Mouse (Mus musculus): ENCODE results near the gene Rasa2. TPM values are rescaled to one million over a fixed set of nuclear protein-coding genes. Genes with fewer than 3 reads are reported as not detected.
A peak's percentile ranks its signal among the peaks of the same experiment; 100 is the strongest.

The Rasa2 gene
- polyA plus RNA-seq, 1 experiment from 2014 or later: 4.3 TPM

- H3K9ac ChIP-seq: no peak overlapping the region
- no peak overlapping the region for H3K4me3 ChIP-seq
- peaks cover 34% of the 10 kb centered on the region for H3K4me1 ChIP-seq
- no peak for ATAC-seq
- no peak overlapping the region for H3K27ac ChIP-seq
- no peaks in the 10 kb centered on the region for H3K9me3 ChIP-seq (replicated peaks)
- no peaks in the 10 kb centered on the region for H3K36me3 ChIP-seq
- WGBS (ENCODE audit: insufficient replicate concordance): 36% methylated on average over 7 of the region's 7 CpGs
- no peak overlapping the region for H3K4me2 ChIP-seq
- H3K27me3 ChIP-seq (replicated peaks): peaks cover 29% of the 10 kb centered on the region
Observed at GRCm38 (mm10) chr9:96637157-96637548, 5.7 kb upstream of the Rasa2 start.

- no peak for ATAC-seq
- Histone ChIP-seq H3K4me1 (peaks cover 40% of the 10 kb centered on the region), H3K27ac (no peak overlapping the region), H3K4me2 (peak overlapping the region; percentile 28), H3K36me3 (no peaks in the 10 kb centered on the region), H3K9ac (no peak overlapping the region), H3K9me3 (replicated peaks) (no peaks in the 10 kb centered on the region), H3K27me3 (replicated peaks) (peaks cover 34% of the 10 kb centered on the region), H3K4me3 (no peak overlapping the region)
- 11% methylated on average over 9 of the region's 9 CpGs for WGBS (ENCODE audit: insufficient replicate concordance)
Observed at GRCm38 (mm10) chr9:96636423-96637156, 5.2 kb upstream of the Rasa2 start.

GRCm38 (mm10) chr9:96635899-96636298 lies 4.5 kb upstream of the Rasa2 start:
- no peak overlapping the region for H3K27ac ChIP-seq
- WGBS (ENCODE audit: insufficient replicate concordance): 68% methylated on average over 3 of the region's 3 CpGs
- no peak overlapping the region for H3K4me3 ChIP-seq
- H3K9me3 ChIP-seq (replicated peaks): no peaks in the 10 kb centered on the region
- peaks cover 41% of the 10 kb centered on the region for H3K4me1 ChIP-seq
- H3K27me3 ChIP-seq (replicated peaks): peaks cover 34% of the 10 kb centered on the region
- H3K36me3 ChIP-seq: no peaks in the 10 kb centered on the region
- no peak overlapping the region for H3K4me2 ChIP-seq
- no peak overlapping the region for H3K9ac ChIP-seq
- no peak for ATAC-seq

- WGBS (ENCODE audit: insufficient replicate concordance): 66% methylated on average over 6 of the region's 6 CpGs
Observed at GRCm38 (mm10) chr9:96635176-96635575, 3.8 kb upstream of the Rasa2 start.

GRCm38 (mm10) chr9:96633771-96634170 lies 2.4 kb upstream of the Rasa2 start:
- H3K27me3 ChIP-seq (replicated peaks): peaks cover 34% of the 10 kb centered on the region
- no peaks in the 10 kb centered on the region for H3K9me3 ChIP-seq (replicated peaks)
- 55% methylated on average over 2 of the region's 2 CpGs for WGBS (ENCODE audit: insufficient replicate concordance)

More at GRCm38 (mm10) chr9:96635176-96635575, 3.8 kb upstream of the Rasa2 start:
- H3K4me2 ChIP-seq: no peak overlapping the region
- peaks cover 34% of the 10 kb centered on the region for H3K27me3 ChIP-seq (replicated peaks)
- ATAC-seq: no peak
- no peaks in the 10 kb centered on the region for H3K9me3 ChIP-seq (replicated peaks)
- H3K9ac ChIP-seq: no peak overlapping the region
- H3K36me3 ChIP-seq: no peaks in the 10 kb centered on the region
- H3K4me1 ChIP-seq: peaks cover 45% of the 10 kb centered on the region
- H3K4me3 ChIP-seq: no peak overlapping the region
- no peak overlapping the region for H3K27ac ChIP-seq

GRCm38 (mm10) chr9:96632756-96633155 lies 1.3 kb upstream of the Rasa2 start:
- H3K27me3 ChIP-seq (replicated peaks): peaks cover 34% of the 10 kb centered on the region
- ATAC-seq: no peak
- H3K36me3 ChIP-seq: no peaks in the 10 kb centered on the region
- no peaks in the 10 kb centered on the region for H3K9me3 ChIP-seq (replicated peaks)
- H3K4me3 ChIP-seq: no peak overlapping the region
- WGBS (ENCODE audit: insufficient replicate concordance): 52% methylated on average over 7 of the region's 7 CpGs
- no peak overlapping the region for H3K27ac ChIP-seq
- no peak overlapping the region for H3K9ac ChIP-seq
- H3K4me1 ChIP-seq: peaks cover 35% of the 10 kb centered on the region
- H3K4me2 ChIP-seq: no peak overlapping the region

More at GRCm38 (mm10) chr9:96633771-96634170, 2.4 kb upstream of the Rasa2 start:
- no peaks in the 10 kb centered on the region for H3K36me3 ChIP-seq
- no peak for ATAC-seq
- H3K4me3 ChIP-seq: no peak overlapping the region
- H3K9ac ChIP-seq: no peak overlapping the region
- H3K4me1 ChIP-seq: peaks cover 37% of the 10 kb centered on the region
- no peak overlapping the region for H3K4me2 ChIP-seq
- H3K27ac ChIP-seq: no peak overlapping the region

- peaks cover 34% of the 10 kb centered on the region for H3K27me3 ChIP-seq (replicated peaks)
- peak overlapping the region; percentile 90 for H3K4me3 ChIP-seq
- WGBS (ENCODE audit: insufficient replicate concordance): 54% methylated on average over 6 of the region's 6 CpGs
- H3K36me3 ChIP-seq: no peaks in the 10 kb centered on the region
- peaks cover 38% of the 10 kb centered on the region for H3K4me1 ChIP-seq
- 0 out of 2 replicates have a peak overlapping the region, but pooled peaks have one; percentile 57 for H3K9ac ChIP-seq
- H3K4me2 ChIP-seq: peak overlapping the region; percentile 99
- H3K9me3 ChIP-seq (replicated peaks): no peaks in the 10 kb centered on the region
- H3K27ac ChIP-seq: no peak overlapping the region
- ATAC-seq: no peak
Observed at GRCm38 (mm10) chr9:96632073-96632690, 765 bp upstream of the Rasa2 start.

- H3K27me3 ChIP-seq (replicated peaks): peaks cover 34% of the 10 kb centered on the region
- no peaks in the 10 kb centered on the region for H3K9me3 ChIP-seq (replicated peaks)
- peak; percentile 66 for ATAC-seq
- peak overlapping the region; percentile 89 for H3K9ac ChIP-seq
- H3K4me1 ChIP-seq: peaks cover 38% of the 10 kb centered on the region
- peak overlapping the region; percentile 90 for H3K4me3 ChIP-seq
- no peaks in the 10 kb centered on the region for H3K36me3 ChIP-seq
- under 1% methylated on average over 70 of the region's 105 CpGs for WGBS (ENCODE audit: insufficient replicate concordance)
- peak overlapping the region; percentile 99 for H3K4me2 ChIP-seq
- peak overlapping the region; percentile 85 for H3K27ac ChIP-seq
Observed at GRCm38 (mm10) chr9:96630571-96631388, 637 bp downstream of the Rasa2 start.

GRCm38 (mm10) chr9:96629151-96629550 lies 2.3 kb downstream of the Rasa2 start:
- Histone ChIP-seq H3K4me3 (no peak overlapping the region), H3K4me2 (no peak overlapping the region), H3K9me3 (replicated peaks) (no peaks in the 10 kb centered on the region), H3K36me3 (no peaks in the 10 kb centered on the region), H3K27ac (no peak overlapping the region), H3K4me1 (peaks cover 50% of the 10 kb centered on the region), H3K9ac (no peak overlapping the region), H3K27me3 (replicated peaks) (peaks cover 25% of the 10 kb centered on the region)
- 51% methylated on average over 4 of the region's 4 CpGs for WGBS (ENCODE audit: insufficient replicate concordance)
- ATAC-seq: no peak

- Histone ChIP-seq H3K27me3 (replicated peaks) (peaks cover 10% of the 10 kb centered on the region), H3K4me2 (no peak overlapping the region), H3K9ac (no peak overlapping the region), H3K4me1 (peaks cover 52% of the 10 kb centered on the region), H3K9me3 (replicated peaks) (no peaks in the 10 kb centered on the region), H3K4me3 (no peak overlapping the region), H3K27ac (no peak overlapping the region), H3K36me3 (no peaks in the 10 kb centered on the region)
- WGBS (ENCODE audit: insufficient replicate concordance): 14% methylated on average over 5 of the region's 5 CpGs
- no peak for ATAC-seq
Observed at GRCm38 (mm10) chr9:96627557-96628085, 3.8 kb downstream of the Rasa2 start.

- ATAC-seq: no peak
- H3K36me3 ChIP-seq: no peaks in the 10 kb centered on the region
- 53% methylated on average over 1 of the region's 1 CpGs for WGBS (ENCODE audit: insufficient replicate concordance)
Observed at GRCm38 (mm10) chr9:96627042-96627441, 4.4 kb downstream of the Rasa2 start.

More at GRCm38 (mm10) chr9:96627042-96627441, 4.4 kb downstream of the Rasa2 start:
- Histone ChIP-seq H3K4me2 (no peak overlapping the region), H3K9ac (no peak overlapping the region), H3K27me3 (replicated peaks) (peaks cover 4% of the 10 kb centered on the region; the same call in 1 of the 2 replicates), H3K9me3 (replicated peaks) (no peaks in the 10 kb centered on the region), H3K4me1 (peaks cover 48% of the 10 kb centered on the region), H3K4me3 (no peak overlapping the region), H3K27ac (no peak overlapping the region)

All from liver, embryonic 12.5 days (tissue).